Mouse (Mus musculus) testis, adult 2 months (tissue): ENCODE data around the gene Slc17a5.

Experiments
- CTCF ChIP-seq: fragments of 200-500 bp; IDR thresholded peaks from 2 replicates; pipeline ENCODE4 v1.5.1; 2012; ENCODE audit warnings: low read depth, mild to moderate bottlenecking, inconsistent platforms, low read length, moderate library complexity; ENCODE audit not compliant: control insufficient read depth, insufficient read depth, insufficient replicate concordance
- POLR2A ChIP-seq: fragments of 200-500 bp; IDR thresholded peaks from 2 replicates; pipeline ENCODE4 v1.6.1; 2012; ENCODE audit warnings: low read depth, mild to moderate bottlenecking, inconsistent platforms, low read length, moderate library complexity; ENCODE audit not compliant: control insufficient read depth

DNA sequence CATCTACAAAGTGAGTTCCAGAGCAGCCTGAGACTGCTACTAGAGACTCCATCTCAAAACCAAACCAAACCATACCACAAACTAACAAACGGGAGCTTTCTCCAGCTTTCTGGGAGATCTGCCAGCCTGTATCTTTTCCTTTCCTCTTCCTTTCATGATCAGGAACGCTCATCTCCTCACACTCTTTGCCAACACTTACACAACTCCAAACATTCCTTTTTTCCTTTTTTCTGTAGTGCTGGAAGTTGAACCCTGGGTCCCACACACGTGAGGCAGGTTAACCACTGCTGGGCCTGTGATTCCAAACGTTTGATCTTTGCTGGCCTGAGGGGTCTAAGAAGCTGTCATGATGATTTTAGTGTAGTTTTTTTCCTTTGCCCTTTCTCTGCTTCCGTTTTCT is 56.0 kb downstream of the Slc17a5 start:
- no peak for TF ChIP-seq CTCF
- TF ChIP-seq POLR2A: no peak
